Mouse (Mus musculus): Measurements from ENCODE around the gene Nmral1.
"Not testable (repeated sequence)": the region's sequence is repeated elsewhere in the genome, so short reads cannot be mapped to it uniquely, and the experiment has no call there.

Nmral1 gene

DNA sequence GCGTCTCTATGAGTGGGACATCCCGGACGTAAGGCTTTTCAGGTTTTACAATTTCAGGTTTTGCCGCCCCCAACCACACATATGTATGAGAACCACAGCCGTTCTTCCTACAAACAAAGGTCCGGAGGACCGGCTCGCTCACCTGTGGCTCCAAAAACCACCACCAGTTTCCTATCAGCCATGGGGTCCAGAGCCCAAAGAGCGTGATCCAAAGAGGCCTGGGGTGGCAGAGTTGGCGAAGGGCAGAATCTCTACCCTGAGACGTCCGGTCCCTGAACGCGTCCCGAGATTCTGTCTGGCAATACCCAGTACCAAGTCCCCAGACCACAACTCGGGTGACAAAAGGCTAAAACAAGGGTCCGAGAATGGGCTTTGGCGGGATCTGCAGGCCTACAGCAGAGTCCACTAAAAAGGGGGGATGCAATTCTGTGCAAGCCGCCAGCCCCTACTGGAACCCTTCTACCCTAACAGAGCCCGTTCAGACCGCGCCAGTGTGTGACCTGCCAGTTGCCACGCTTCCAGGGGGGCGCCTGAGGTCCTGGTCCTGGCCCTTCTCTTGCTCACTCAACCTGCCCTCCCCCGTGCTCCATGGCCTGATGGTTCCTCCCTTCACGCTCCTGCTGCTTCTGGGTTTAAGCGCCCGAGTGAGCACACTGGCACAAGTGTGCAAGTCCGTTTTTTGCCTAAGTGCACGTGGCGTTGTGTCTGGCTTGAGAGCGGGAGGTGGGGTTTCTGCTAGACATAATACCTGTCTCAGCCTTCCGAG is at the start of gene Nmral1:
Gene Nmral1 (minus strand): TSS at position 604 of the 766 bp plus-strand sequence.
- peak; percentile 29 for DNase-seq (ENCODE audit: low spot score)

DNA sequence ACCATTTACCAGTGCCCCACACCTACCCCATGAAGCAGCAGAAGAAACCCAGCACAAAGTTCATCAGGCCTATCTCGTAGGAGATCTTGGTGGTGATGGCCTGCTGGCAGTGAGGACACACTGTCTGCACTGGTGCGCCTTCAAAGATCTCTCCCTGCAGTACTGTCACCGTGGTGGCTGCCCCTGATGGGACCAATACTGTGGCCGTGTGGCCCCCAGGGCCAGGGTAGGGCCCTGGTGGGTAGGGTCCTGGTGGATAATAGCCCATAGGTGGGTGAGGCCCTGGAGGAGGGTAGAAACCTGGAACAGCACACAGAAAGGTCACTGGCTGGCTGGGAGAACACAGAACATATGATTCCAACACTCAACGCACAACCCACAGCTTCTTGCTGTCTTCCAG is 49.6 kb upstream of the Nmral1 start:
- DNase-seq (ENCODE audit: low spot score), result no peak

DNA sequence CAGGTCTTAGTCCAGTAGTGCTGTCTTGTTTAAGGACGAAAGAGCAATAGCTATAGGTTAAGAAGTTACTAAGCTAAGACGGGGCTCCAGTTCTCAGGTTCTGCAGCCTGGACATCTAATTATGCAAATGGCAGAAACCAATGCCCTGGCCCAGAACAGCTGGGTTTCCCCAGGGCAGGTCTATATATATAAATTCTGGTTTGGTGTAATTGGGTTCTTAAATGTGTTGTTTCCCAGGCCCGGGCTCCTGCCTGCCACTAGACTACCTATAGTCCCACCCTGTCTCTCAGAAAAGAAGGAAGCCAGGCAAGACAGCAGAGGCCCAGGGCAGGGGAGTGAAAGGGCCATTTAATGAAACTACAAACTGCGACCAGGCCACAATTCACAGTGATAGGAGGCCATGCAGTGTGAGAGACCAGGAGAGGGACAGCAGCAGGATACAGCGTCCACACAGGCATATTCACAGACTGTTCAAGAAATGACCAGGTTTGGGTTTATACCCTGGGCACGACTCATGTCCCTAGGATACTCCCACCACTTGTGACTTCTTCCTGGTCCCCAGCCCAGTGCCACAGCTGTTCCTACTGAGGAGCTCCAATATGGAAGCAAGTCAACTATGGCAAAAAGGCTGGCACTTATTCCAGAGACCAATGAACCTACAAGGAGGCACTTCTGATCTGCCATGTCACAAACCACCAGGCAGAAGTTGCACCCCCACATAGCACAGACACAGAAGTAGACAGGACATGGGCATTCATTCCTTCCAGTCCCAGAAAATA is 48.0 kb upstream of the Nmral1 start:
- DNase-seq (ENCODE audit: low spot score), result no peak

DNA sequence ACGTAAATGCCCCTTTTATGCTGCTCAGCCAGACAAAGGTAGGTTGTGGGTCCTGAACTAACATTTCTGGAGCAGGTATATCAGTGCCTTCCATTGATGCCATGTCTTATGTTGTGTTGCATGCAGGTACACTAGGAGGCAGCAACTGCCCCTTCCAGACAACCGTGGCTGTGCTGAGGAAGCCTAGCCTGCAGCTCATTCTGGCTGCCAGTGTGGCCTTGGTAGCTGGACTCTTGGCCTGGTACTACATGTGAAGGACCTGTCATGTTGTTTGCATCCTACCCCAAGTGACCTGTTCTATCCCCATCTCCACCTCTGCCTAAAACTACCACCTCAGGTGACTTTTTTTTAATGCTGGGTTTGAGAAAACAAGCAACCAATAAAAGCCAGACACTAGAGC is 46.7 kb upstream of the Nmral1 start:
- DNase-seq (ENCODE audit: low spot score), result no peak

DNA sequence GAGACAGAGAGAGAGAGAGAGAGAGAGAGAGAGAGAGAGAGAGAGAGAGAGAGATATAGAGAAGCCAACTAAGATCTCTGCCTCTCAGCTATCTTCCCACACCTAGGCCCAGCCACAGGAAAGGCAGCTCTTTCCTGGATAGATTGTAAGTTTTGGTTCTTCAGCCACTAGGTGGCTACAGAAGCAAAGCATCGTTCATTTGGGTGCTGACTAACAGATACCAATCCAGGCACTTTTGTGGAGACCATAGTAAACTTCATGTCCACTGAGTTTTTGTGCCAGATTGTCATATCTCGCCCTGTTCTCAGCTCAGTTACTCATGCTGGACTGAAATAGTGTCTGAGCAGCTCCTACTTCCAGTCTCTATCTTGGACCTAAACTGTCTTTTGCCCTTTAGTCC is 44.1 kb upstream of the Nmral1 start:
- peak; percentile 39 for DNase-seq (ENCODE audit: low spot score)

DNA sequence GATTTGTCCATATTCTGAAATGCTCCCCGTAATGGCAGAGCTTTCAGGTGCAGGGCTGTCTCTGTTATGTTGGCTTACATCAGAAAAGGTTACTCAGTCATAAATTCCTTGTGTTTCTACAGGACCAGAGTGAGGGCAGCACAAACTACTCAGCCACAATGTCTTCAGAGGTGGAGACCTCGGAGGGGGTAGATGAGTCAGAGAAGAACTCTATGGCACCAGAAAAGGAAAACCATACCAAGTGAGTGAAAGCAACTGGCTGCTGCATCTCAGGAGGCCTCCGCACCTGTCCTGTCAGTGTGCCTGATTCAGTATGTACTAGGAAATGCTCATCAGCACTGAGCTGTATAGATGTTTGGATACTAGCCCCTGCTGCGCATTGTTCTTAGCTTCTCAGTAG is 43.3 kb upstream of the Nmral1 start:
- DNase-seq (ENCODE audit: low spot score), result no peak

DNA sequence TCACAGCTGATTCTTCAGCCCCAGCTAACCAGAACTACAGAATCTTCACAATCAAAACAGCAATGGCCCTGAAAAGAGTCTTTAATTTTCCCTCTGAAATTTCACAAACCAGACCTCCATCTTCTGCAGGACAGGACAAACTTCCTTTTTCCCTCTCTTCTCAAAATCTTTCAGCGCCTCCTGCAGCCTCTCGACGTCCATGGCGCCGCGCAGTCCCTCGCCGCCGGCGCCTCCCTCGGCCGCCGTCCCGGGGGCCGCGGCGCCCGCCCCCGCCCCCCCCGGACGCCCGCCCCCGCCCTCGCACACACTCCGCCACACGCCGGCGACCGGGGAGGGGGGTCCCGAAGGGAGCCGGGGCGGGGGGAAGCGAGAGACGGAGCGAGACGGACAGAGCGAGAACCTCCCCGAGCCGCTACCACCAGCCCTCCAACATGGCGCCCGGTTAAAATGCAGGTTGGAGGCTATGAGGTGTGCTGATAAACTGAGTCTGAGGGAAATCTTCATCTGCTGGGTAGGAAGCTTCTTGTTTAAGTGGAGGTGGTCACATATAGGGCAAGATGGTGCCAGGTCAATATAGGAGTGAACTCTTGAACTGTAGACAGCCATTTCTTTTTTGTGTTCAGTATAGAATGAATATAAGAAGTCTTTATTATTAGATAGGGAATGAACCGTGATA is 37.6 kb upstream of the Nmral1 start:
- DNase-seq (ENCODE audit: low spot score), result not testable (repeated sequence)

DNA sequence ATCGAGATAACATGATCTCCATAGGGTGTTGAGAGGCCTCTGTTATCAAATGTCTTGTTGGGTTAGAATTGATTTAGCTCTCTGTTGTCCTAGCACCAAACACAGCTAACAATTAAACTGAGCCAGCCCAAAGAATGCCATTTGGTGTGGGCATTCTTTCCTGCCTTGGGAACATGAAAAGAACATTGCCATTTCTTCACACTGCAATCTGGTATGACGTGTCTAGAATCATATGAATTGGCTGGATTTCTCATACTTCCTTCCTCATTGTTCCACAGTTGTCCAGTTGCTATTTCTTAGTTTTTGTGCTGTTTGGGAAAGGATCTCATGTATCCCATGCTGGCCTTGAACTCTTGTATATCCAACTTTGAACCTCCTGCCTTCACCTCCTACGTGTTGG is 34.9 kb upstream of the Nmral1 start:
- no peak for DNase-seq (ENCODE audit: low spot score)

DNA sequence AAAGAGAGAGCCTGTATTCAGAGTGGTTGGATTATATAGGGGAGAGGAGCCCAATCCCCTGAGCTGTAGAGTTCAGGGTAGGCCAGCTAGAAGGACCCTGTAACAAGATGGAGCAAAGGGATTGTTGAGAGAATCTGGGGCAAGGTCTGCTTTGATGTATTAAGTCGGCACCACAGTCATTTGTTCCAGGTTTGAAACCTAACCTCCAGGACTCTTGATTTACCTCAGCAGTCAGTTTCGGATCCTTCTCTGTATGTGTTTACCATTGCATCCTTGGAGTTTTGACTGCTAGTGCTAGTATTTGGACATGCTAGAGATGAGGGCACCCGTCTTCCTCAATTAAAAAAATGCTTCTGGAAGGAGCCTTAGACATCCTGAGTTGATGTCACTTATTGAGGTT is 33.0 kb upstream of the Nmral1 start:
- DNase-seq (ENCODE audit: low spot score), result no peak

DNA sequence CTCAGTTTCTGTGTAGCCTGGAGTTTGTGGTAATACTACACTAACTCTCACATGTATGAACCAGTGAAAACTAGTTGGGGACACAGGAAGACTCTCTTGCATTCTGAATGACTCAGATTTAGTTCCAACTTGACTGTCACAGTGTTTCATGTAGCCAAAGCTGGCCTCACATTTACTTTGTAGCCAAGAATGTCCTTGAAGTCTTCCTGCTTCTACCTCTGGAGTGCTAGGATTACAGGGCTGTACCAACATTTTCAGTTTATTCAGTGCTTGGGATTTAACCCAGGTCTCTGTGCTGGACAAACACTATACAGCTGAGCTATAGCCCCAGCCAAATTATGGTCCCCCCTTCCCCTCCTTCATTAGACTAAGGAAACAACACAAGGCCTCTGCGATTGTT is 23.0 kb upstream of the Nmral1 start:
- no peak for DNase-seq (ENCODE audit: low spot score)

DNA sequence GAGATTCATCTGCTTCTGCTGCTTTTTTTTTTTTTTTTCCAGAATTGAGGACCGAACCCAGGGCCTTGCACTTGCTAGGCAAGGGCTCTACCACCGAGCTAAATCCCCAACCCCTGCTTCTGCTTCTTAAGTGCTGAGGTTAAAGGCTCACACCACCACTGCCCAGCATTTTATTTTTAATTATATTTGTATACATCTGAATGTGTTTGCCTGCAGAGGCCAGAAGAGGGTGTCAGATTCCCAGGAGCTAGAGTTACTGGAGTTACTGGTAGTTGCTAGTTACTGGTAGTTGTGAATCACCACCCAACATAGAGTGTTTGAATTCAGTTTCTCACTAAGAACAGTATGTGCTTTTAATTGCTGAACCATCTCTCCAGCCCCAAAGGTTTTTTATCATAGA is 20.8 kb upstream of the Nmral1 start:
- no peak for DNase-seq (ENCODE audit: low spot score)

DNA sequence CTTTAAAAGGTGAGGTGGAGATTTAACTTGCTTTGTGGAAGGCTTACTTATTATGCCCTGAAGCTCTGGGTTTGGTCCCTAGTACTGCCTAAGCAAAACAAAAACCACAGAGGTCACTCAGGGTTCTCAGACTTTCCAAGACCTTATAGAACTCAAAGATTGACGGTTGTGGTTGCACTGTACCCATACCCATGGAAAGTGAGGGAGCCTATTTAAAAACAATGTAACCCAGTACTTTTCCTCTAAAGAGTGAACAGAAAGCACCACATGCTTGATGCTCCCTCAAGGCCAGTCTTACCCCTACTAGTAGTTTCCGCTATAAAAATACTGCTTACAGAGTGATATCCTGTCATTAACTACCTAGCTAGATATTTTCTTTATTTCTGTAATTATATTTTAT is 17.1 kb upstream of the Nmral1 start:
- peak; percentile 37 for DNase-seq (ENCODE audit: low spot score)

DNA sequence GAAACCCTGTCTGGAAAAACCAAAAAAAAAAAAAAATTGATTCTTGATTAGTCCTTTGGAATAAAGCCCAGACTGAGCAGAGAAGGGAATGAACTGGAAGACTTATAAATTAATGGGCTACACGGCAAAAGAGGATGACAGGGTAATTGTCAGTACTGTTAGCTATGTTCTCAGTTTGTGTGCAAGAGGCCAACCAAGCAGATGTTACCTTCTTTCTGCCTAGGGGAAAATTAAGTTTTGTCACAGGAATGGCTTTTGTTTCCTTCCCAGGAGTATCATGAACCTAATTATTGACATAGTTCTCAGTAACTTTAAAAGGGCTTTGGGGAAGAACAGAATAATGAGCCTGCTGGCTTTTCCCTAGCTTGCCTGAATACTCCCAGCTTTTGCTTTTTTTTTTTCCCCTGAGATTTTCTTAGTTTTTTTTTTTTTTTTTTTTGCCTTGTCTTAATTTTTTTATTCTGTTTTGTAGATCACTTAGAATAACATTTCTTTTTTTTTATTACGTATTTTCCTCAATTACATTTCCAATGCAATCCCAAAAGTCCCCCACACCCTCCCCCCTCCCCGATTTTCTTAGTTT is 11.7 kb upstream of the Nmral1 start:
- DNase-seq (ENCODE audit: low spot score), result no peak

DNA sequence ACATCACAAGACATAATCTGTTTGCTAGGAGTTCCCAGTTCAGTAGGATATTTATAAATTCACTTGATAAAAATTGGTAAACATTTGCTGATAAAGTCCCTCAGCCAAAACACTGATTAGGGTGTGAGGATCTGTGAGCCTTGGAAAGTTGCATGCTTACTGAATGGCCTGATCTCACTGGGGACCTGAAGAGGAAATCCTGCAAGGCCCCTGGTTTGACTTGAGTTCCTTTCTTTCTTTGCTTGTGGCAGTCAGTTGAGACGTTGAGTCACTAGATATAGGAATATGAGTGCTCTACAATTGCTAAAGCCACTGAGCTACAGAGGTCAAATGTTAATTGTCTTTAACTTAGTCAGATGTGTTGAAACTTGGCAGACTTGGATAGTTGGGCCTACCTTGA is 8.8 kb upstream of the Nmral1 start:
- no peak for DNase-seq (ENCODE audit: low spot score)

DNA sequence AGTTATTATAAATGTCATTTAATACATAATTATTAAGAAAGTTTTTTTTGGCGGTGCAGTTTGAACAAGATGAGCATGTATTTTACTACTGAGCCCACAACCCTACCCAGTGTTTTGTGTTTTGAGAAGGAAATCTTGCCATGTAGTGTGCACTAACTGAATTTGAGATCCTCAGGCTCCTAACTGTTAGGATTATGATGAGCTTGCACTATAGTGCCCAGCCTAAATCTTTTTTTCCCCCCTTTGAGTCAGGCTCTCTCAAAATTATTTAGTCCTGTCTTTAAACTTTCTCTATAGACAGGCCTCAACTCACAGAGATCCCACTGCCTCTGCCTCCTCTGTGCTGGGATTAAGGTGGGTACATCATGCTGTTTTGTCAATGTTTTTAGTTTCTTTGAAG is 8.4 kb upstream of the Nmral1 start:
- no peak for DNase-seq (ENCODE audit: low spot score)

DNA sequence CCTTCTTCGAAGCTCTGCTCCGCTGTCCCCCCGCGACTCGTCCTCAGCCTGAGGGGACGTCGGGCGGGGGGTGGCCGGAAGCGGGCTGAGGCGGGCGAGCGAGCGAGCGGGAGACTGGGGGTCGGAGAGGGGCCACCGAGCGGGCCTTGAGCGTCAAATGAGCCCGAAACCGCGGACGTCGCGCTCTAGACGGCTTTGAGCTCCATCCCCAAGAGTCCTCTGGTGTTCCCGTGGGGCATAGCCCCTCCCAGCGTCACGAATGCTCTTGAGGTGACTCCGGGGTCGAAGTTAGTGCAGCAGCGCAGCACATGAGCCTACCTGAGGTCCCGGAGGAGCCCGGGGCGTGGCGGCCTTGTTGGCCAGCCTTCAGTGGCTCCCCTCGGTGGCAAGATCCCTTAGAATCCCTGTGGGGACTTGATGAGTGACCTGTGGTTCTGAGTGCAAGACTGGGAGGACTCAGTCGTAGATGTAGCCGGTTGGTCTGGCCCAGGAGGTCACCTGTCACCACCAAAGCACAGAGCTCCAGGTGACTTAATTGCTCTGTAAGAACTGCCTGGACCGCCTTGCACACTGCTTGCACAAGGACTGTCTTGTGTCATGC is 7.5 kb upstream of the Nmral1 start:
- no peak for DNase-seq (ENCODE audit: low spot score)

DNA sequence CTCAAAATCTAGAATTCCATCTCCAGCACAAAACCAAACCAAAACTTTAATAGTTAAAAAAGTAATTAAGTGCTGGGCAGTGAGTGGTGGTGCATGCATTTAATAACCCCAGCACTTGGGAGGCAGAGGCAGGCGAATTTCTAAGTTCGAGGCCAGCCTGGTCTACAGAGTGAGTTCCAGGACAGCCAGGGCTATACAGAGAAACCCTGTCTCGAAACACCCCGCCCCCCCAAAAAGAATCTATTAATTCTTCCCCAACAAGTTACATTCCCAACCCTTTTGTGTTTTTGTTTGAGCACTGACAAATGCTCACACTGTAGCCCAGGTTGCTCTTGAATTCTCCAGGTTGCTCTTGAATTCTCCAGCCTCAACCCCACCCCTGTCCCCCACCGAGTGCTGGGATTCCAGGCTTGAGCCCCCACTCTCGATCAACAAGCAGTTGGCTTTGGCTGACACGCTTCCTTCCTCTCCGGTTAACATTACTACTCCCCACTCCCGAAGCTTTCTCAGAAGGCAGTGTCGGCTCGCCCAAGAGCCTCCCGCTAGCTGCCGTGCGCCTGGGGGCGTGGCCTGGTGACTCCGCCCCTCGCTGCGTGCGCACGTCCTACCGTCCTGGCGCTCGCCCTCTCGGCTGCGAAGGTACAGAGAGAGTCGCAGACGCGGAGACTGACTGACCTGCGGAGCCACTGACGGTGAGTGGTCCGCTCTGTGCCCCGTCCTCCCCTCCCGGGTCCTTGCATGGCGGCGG is 6.8 kb upstream of the Nmral1 start, which contains the start of gene Hmox2:
Gene Hmox2 (plus strand): TSS at position 582 of the 748 bp plus-strand sequence.
- peak; percentile 92 for DNase-seq (ENCODE audit: low spot score)

DNA sequence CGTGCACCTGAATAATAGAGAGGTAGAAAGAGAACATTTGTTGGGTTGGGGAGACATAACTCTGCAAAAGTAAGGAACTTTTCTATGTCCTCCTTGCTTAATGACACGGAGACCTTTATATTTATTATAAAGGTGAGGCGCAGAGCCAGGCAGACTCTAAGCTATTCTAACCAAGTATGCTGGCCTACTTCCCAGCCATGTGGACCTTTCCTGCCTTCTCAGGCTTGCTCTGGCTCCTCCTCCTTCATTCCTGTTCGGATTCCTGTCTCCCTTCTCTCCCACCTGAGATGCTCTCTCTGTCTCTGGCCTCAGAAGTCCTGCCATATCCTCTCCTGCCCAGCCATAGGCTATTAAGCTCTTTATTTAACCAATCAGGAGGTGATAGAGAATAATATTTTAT is 6.1 kb upstream of the Nmral1 start:
- DNase-seq (ENCODE audit: low spot score), result no peak

DNA sequence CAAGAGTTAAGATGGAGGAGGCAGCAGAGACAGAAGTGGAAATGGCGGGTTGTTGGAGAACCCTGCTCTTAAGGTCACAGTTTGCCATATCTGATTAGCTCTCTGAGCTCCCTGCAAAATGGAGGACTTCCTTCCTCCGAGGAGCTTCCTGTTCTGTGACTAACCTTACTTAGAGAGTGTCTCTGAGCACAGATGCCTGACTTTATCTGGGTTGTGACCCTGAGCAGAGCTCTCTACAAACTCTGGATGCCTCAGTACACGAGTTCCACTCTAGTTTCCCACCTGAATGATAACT is 3.7 kb upstream of the Nmral1 start:
- DNase-seq (ENCODE audit: low spot score), result no peak

DNA sequence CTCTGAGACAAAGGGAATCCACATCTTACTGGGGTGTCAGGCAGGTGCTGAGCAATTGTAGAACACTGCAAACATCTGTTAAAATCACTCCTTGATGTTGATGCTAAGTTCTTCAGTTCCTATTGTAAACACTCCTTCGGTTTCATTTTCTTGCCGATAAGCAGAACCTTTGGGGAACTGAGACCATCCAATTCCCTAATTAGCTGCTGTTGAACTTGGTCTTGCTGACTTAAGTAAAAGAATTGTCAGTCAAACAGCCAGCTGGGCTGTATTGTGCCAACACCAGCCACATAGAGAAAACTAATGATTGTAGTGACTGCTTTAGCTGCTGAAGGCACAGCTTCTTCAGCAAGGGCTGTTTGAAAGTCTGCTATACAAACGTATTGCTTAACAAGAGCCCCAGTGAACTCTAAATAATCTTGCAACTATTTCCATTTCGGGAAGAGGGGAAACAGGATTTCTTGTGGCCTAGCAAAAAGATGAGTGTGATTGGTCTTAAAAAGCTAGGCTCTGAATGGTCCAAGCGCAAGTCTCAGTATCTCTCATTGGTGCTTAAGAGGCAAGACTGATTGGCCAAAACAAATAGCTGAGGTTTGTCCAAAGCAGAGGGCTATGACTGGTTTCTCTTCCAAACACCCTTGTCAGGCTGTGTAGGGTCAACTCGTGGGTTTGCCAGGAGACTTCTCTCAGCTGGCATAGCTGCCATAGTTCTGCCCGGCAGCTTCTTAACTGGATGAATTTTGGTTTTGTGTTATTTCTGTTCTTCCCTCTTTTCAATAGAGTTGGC is 3.2 kb upstream of the Nmral1 start:
- DNase-seq (ENCODE audit: low spot score), result no peak

DNA sequence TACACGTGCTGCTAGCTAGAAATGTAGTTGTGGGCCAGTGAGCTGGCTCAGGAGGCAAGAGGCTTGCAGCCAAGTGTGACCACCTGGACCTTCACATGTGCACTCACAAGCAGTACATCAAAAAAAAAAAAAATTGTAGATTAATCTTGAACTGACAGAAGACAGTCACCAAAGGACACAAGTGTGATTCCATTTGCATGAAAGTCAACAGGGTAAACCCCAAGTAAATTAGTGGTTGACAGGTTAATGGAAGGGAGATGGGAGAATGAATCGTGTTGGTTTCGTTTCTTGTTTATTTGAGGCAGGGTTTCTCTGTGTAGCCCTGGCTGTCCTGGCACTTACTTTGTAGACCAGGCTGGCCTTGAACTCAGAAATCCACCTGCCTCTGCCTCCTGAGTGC is 1.3 kb downstream of the Nmral1 start:
- DNase-seq (ENCODE audit: low spot score), result no peak

Data from T-cell, adult 2 months (primary cell).